Comparison of ENCODE assay signal across 9 mouse cellular contexts in the genomic region with DNA sequence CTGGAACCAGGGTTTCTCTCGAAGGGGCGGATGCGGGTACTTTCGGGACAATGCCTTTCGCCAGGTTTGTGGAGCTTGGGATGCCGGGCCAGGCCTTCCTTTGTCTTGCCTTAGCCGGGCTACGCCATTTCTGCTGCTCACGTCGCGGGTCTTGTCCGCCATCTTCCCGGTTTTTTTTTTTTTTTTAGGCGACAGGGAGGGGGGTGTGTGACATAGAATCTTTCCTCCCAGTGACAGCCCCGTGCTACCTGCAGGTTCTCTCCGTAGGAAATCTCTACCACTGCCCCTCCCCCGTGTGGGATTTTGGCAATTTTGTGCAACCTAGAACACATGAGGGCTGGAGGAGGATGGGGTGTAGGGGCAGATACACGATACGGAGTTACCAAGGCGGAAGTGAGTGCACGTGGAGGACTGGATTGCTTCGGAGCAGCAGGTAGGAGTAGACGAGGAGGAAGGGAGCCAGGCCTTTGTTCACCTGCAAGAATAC. TPM values are rescaled to one million over a fixed set of nuclear protein-coding genes. Genes with fewer than 3 reads are reported as not detected.
DNase-seq lines count a peak whose midpoint lies in the region; ATAC-seq and TF ChIP-seq lines count a peak whose summit lies in the region.
"Had no signal": no experiment of that assay in that cellular context is flagged by ENCODE, and none has a peak within 500 bp of the region (broad histone marks: within the 10 kb centered on the region; RNA-seq: fewer than 3 reads in every experiment).

No protein-coding gene starts in this region.

- under 1% methylated on average over 23 of the region's 23 CpGs for WGBS in forebrain, embryonic 11.5 days
- 6% methylated on average over 20 of the region's 23 CpGs for WGBS in lung, postnatal 0 days

- H3K4me3 ChIP-seq in forebrain, embryonic 11.5 days (ENCODE audit: low read depth, low read length), result peak overlapping the region; percentile 94
- peak overlapping the region; percentile 81 for H3K4me3 ChIP-seq in lung, postnatal 0 days (ENCODE audit: low read depth, low read length)

- ATAC-seq in forebrain, embryonic 11.5 days (replicated peaks; ENCODE audit: low FRiP score), result peak; percentile 24
- ATAC-seq in inflammation-experienced regulatory T-cells, adult 6 months, result peak; percentile 52
- peak; percentile 42 for ATAC-seq in lung, postnatal 0 days

- peaks cover 4% of the 10 kb centered on the region; the same call in 1 of the 2 replicates for H3K4me1 ChIP-seq in forebrain, embryonic 11.5 days (replicated peaks; ENCODE audit: control insufficient read depth, insufficient read depth, low read length)
- H3K4me1 ChIP-seq in lung, postnatal 0 days (ENCODE audit: insufficient read depth, low read depth, low read length), result peaks cover 7% of the 10 kb centered on the region; the same call in 1 of the 2 replicates

- no peak for TF ChIP-seq EP300 in lung, postnatal 0 days (IDR thresholded peaks at IDR 0.05)

- peak; percentile 66 for DNase-seq in adrenal gland, adult 2 months
- no peak for DNase-seq in adrenal gland, postnatal 14 days
- DNase-seq in spleen, postnatal 36 days (ENCODE audit: low spot score in 2 of 2), result peak; percentile 45 to 49
- DNase-seq in spleen, adult 12 weeks (ENCODE audit: low spot score), result no peak
- no peak for DNase-seq in forebrain, embryonic 11.5 days (ENCODE audit: low spot score)
- peak; percentile 66 for DNase-seq in lung, postnatal 0 days (ENCODE audit: low spot score)
- peak; percentile 49 for DNase-seq in right cerebral cortex, postnatal 25 days

- H3K9ac ChIP-seq in forebrain, embryonic 11.5 days (ENCODE audit: low read length), result peak overlapping the region; percentile 93
- H3K9ac ChIP-seq in lung, postnatal 0 days (replicated peaks; ENCODE audit: low read depth), result peak overlapping the region; percentile 93

- H3K9me3 ChIP-seq in forebrain, embryonic 11.5 days (ENCODE audit: control insufficient read depth, low read length), result no peaks in the 10 kb centered on the region
- H3K9me3 ChIP-seq in lung, postnatal 0 days (ENCODE audit: low read length), result no peaks in the 10 kb centered on the region

- H3K27me3 ChIP-seq in forebrain, embryonic 11.5 days (ENCODE audit: control insufficient read depth, insufficient read depth, low read length), result no peaks in the 10 kb centered on the region
- no peaks in the 10 kb centered on the region for H3K27me3 ChIP-seq in lung, postnatal 0 days (replicated peaks; ENCODE audit: insufficient read depth, low read length)

- H3K27ac ChIP-seq in forebrain, embryonic 11.5 days (ENCODE audit: low read depth, low read length), result peak overlapping the region; percentile 80
- H3K27ac ChIP-seq in lung, postnatal 0 days (ENCODE audit: low read length), result peak overlapping the region; percentile 92

- H3K4me2 ChIP-seq in forebrain, embryonic 11.5 days (ENCODE audit: low read depth, low read length, severe bottlenecking), result peak overlapping the region; percentile 68
- peak overlapping the region; percentile 74 for H3K4me2 ChIP-seq in lung, postnatal 0 days (replicated peaks; ENCODE audit: low read depth, low read length)

- TF ChIP-seq CTCF in lung, postnatal 0 days (IDR thresholded peaks at IDR 0.05), result no peak

- H3K36me3 ChIP-seq in forebrain, embryonic 11.5 days (ENCODE audit: control insufficient read depth, insufficient read depth, low read length), result peaks cover 3% of the 10 kb centered on the region; the same call in 1 of the 2 replicates
- no peaks in the 10 kb centered on the region; the same call in 1 of the 2 replicates for H3K36me3 ChIP-seq in lung, postnatal 0 days (ENCODE audit: insufficient read depth, low read length)

RNA-seq across cellular contexts. Expression of gene 2410002F23Rik, which starts 0.5 kb away (rescaled TPM):
- 10 to 100 TPM; 81.5 to 83.8 TPM for total RNA-seq in adrenal gland, adult 2 months (2021)
- polyA plus RNA-seq in adrenal gland, adult 2 months (2012; rRNA removed), result 195 and 237 TPM in 2 replicates
- 95.5 and 102 TPM in 2 replicates for total RNA-seq in adrenal gland, postnatal 14 days (2021)
- 167 and 178 TPM in 2 replicates for polyA plus RNA-seq in forebrain, embryonic 11.5 days (2014; fragmentation: Nextera tagmentation; extraction: Ambion mirVana)
- polyA plus RNA-seq in inflammation-experienced regulatory T-cells, adult 6 months (2017; shearing (Covaris generic)), result 100 to 1,000 TPM in 1 of 3 experiments, 10 to 100 TPM in 2; 47.7 to 133 (median 97.4) TPM
- polyA plus RNA-seq in lung, postnatal 0 days (2015; fragmentation: Nextera tagmentation; extraction: Ambion mirVana), result 45.2 and 51.3 TPM in 2 replicates

RNA-seq across cellular contexts. Expression of gene 1700028J19Rik, which starts 0.5 kb away (rescaled TPM):
- 1 to 10 TPM in 1 of 2 experiments, under 1 TPM in 1; 0.66 to 1.4 TPM for total RNA-seq in adrenal gland, adult 2 months (2021)
- 1.2 and 1.8 TPM in 2 replicates for polyA plus RNA-seq in adrenal gland, adult 2 months (2012; rRNA removed)
- 0.70 and 0.90 TPM in 2 replicates for total RNA-seq in adrenal gland, postnatal 14 days (2021)
- polyA plus RNA-seq in forebrain, embryonic 11.5 days (2014; fragmentation: Nextera tagmentation; extraction: Ambion mirVana), result 0.99 and 1.3 TPM in 2 replicates
- 1 to 10 TPM; 1.3 to 2.5 (median 1.6) TPM for polyA plus RNA-seq in inflammation-experienced regulatory T-cells, adult 6 months (2017; shearing (Covaris generic))
- polyA plus RNA-seq in lung, postnatal 0 days (2015; fragmentation: Nextera tagmentation; extraction: Ambion mirVana), result 0.77 and 1.0 TPM in 2 replicates

RNA-seq across cellular contexts. Expression of gene Acp4, which starts 10.2 kb away (rescaled TPM):
- total RNA-seq in adrenal gland, adult 2 months (2021), result not detected
- not detected in 2 replicates for polyA plus RNA-seq in adrenal gland, adult 2 months (2012; rRNA removed)
- total RNA-seq in adrenal gland, postnatal 14 days (2021), result not detected in 2 replicates
- polyA plus RNA-seq in forebrain, embryonic 11.5 days (2014; fragmentation: Nextera tagmentation; extraction: Ambion mirVana), result 0.17 TPM in 1 of 2 replicates, not detected in the other
- polyA plus RNA-seq in inflammation-experienced regulatory T-cells, adult 6 months (2017; shearing (Covaris generic)), result not detected
- not detected in 2 replicates for polyA plus RNA-seq in lung, postnatal 0 days (2015; fragmentation: Nextera tagmentation; extraction: Ambion mirVana)
- total RNA-seq: left cerebral cortex, adult 18-20 months had no signal

RNA-seq across cellular contexts. Expression of gene Gm36864, which starts 11.1 kb away (rescaled TPM):
- not detected for total RNA-seq in adrenal gland, adult 2 months (2021)
- not detected in 2 replicates for polyA plus RNA-seq in adrenal gland, adult 2 months (2012; rRNA removed)
- total RNA-seq in adrenal gland, postnatal 14 days (2021), result not detected in 2 replicates
- not detected in 2 replicates for polyA plus RNA-seq in forebrain, embryonic 11.5 days (2014; fragmentation: Nextera tagmentation; extraction: Ambion mirVana)
- polyA plus RNA-seq in inflammation-experienced regulatory T-cells, adult 6 months (2017; shearing (Covaris generic)), result under 1 TPM in 1 of 3 experiments, not detected in 2; 0.38 TPM
- polyA plus RNA-seq in lung, postnatal 0 days (2015; fragmentation: Nextera tagmentation; extraction: Ambion mirVana), result not detected in 2 replicates
- total RNA-seq: left cerebral cortex, adult 18-20 months had no signal

RNA-seq across cellular contexts. Expression of gene Gm15517, which starts 14.2 kb away (rescaled TPM):
- total RNA-seq in adrenal gland, adult 2 months (2021), result not detected
- not detected in 2 replicates for polyA plus RNA-seq in adrenal gland, adult 2 months (2012; rRNA removed)
- total RNA-seq in adrenal gland, postnatal 14 days (2021), result not detected in 2 replicates
- not detected in 2 replicates for polyA plus RNA-seq in forebrain, embryonic 11.5 days (2014; fragmentation: Nextera tagmentation; extraction: Ambion mirVana)
- polyA plus RNA-seq in inflammation-experienced regulatory T-cells, adult 6 months (2017; shearing (Covaris generic)), result not detected
- polyA plus RNA-seq in lung, postnatal 0 days (2015; fragmentation: Nextera tagmentation; extraction: Ambion mirVana), result not detected in 2 replicates
- total RNA-seq: left cerebral cortex, adult 18-20 months had no signal

Comparison
In these comparisons a context has a peak if more than half of its experiments do, and no peak if none do; other contexts are left out.
1. DNase-seq: peak in adrenal gland, adult 2 months (single experiment), spleen, postnatal 36 days (2 of 2), lung, postnatal 0 days (single experiment) and right cerebral cortex, postnatal 25 days (single experiment); none in adrenal gland, postnatal 14 days (single experiment), spleen, adult 12 weeks (single experiment) and forebrain, embryonic 11.5 days (single experiment).
2. Peak in every context shown above with its lines, with median percentiles within 50 percentile points of each other: ATAC-seq.